Mouse (Mus musculus): Measurements from ENCODE around the gene Robo2.

DNA sequence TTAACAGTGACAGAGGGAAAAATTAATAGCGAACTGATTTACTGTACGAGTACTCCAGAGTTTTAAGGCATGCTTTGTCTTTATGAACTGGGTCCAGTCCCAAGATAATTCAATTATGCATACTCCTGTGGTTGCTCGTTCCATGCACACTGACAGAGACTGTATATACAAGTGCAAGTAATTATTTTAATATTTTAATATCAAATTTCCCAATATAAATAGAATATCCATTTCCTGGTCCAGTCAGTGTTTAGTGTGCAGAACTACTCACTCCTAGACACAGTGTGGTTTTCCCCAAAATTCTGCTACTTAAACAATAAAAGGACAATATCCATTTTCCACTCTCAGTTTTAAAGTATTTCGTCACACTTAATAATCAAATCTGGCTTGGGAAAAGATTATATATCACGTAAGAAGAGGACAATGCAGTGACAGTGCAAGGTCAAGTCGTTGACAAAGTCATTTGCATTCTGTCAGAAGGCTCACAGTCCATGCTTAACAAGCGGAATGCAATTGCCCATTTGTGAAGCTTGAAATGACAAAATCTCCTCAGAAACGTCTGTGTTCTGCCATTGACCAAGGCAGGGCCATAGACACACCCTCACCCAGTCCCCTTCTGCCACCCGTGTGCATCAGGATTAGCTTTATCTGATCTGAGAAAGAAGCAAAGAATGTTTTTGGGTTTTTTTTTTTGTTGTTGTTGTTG is 89.8 kb downstream of the Robo2 start:
- no peak for TF ChIP-seq JUND (IDR thresholded peaks at IDR 0.05; ENCODE audit: low read depth, low read length)
- no peak for TF ChIP-seq ZC3H11A (IDR thresholded peaks at IDR 0.05; ENCODE audit: low read depth, low read length)
- TF ChIP-seq USF1 (IDR thresholded peaks at IDR 0.05; ENCODE audit: low read depth, low read length): no peak
- no peak for TF ChIP-seq ZNF384 (IDR thresholded peaks at IDR 0.05; ENCODE audit: low read depth, low read length)
- no peak for TF ChIP-seq HCFC1 (IDR thresholded peaks at IDR 0.05; ENCODE audit: low read depth, low read length)
- TF ChIP-seq ZMIZ1 (IDR thresholded peaks at IDR 0.05; ENCODE audit: low read depth, low read length): no peak
- TF ChIP-seq CTCF (IDR thresholded peaks at IDR 0.05 in 2 of 3, conservative IDR thresholded peaks at IDR 0.05 in 1 of 3; ENCODE audit: control insufficient read depth in 1 of 3, insufficient read depth in 1 of 3, low read depth in 2 of 3, low read length in 3 of 3, poor library complexity in 1 of 3, severe bottlenecking in 1 of 3): no peak
- TF ChIP-seq RAD21 (IDR thresholded peaks at IDR 0.05; ENCODE audit: low read depth, low read length): no peak
- no peak for TF ChIP-seq MAX (IDR thresholded peaks at IDR 0.05; ENCODE audit: low read length)
- no peak for TF ChIP-seq SIN3A (IDR thresholded peaks at IDR 0.05; ENCODE audit: low read length)
- TF ChIP-seq POLR2AphosphoS2 (IDR thresholded peaks at IDR 0.05; ENCODE audit: low read length): no peak

Data from MEL (cell line).